Mouse (Mus musculus): ENCODE results near the gene Tia1. TPM values are rescaled to one million over a fixed set of nuclear protein-coding genes. Genes with fewer than 3 reads are reported as not detected.

Gene Tia1
- total RNA-seq, 2 experiments from 2014 or later = 38.5 to 39.9 TPM

DNA sequence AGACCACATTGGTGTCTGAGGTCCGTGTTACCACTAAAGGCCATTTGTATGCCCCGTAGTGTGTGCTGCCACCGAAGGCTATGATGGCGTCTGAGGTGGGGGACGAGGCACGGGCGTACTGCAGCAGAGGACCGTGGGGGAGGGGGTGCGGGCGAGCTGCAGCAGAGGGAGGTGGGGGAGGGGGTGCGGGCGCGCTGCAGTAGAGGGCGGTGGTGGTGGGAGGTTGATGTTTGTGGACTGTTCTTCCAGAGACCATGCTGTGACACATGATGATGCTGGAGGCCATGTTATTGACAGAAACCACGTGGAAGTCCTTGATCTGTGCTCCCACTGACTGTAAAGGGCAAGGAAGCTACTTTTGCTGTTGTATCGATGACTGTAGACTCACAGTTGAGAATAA, 20.6 kb upstream of the Tia1 start:
- intact Hi-C loops (cut with DNase I) = no loop called here

DNA sequence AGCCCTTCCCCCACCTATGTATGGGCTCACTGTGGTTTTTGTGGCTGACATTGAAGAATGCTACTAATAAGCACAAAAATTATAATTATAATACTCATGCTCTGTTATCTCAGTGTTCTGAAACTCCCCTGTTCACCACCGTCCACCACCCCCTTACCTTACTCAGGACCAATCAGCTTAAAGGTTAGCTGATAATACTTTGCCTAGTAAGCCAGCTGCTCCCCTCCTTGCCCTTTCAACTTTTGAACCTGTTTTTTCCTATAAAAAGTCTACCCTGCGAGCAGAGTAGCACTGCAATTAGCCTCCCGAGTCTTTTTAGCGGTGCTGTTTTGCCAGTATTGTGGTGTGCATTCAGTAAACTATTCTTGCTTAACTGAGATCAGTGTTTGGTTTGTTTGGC, 19.3 kb upstream of the Tia1 start:
- intact Hi-C loops (cut with DNase I) = no loop called here
- DNase-seq = no peak

More for the DNA sequence above, 20.6 kb upstream of the Tia1 start:
- no peak for DNase-seq

DNA sequence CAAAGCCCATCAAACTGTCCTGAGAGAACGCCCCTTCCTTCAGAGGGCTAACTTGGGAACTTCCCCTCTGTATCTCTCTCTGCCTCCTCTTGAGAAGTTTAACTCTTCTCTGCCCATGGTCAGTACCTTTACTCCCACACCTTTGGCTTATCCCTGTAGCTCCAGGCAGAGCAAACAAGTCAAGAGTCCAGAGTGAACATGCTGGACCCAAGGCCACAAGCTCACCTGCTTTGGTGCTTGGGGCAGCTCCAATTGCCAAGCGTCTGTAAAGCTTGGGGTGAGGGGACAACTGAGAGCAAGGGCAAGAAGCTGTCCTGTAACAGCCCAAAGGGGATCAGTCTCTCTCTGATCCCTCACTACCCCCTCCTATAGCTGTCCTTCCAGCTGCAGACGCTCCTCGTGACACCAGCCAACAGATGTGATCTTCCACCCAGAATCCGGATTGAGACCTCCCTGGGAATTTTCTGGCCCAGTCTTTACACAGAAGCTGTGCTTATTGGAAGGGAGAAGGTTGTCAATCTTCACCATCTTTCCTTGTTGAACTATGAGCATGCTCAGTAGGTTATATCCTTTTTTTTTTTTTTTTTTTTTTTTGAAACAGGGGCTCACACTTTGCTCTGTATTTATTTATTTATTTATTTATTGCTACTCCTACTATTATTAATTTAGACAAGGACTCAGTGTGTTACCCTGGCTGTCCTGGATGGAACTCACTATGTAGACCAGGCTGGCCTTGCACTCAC, 18.5 kb upstream of the Tia1 start:
- intact Hi-C loops (cut with DNase I) = no loop called here
- no peak for DNase-seq

DNA sequence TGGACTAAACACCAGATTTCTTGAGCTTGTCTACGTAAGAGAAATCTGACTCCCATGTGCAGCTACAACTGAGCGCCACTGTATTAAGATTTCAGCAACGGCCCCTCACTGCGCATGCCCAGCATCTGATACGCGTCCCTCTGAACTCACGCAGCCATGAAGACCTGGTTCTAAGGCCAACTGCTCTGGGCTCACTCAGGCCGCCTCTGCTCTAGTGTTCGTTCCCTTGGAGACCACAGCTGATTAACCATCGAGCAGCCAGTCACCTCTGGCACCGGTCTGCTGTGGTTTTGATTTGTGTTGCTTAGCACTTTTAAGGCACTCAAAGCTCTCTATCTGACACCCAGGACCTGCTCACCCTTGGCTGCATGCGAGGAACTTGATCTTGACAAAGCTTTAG, 16.7 kb upstream of the Tia1 start:
- intact Hi-C loops (cut with DNase I) = no loop called here
- DNase-seq = no peak

DNA sequence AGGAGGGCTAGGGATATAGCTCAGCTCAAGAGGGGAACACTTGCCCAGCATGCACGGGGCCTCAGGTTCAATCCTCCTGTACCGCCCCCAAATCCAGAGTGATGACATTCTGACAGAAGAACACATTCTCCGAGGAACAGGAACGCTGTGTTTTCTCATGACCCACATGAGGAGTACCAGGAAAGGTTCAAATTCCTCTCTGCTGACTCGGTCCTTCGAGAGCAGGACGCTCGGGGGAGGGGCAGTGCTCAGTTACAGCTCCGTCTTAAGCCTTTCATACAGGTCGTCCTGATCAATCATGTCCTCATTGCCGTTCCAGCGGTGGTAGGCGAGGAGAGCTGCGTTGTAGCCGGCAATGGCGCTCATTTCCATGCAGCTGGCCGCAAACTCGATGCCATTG, 15.6 kb upstream of the Tia1 start:
- intact Hi-C loops (cut with DNase I) = no loop called here
- DNase-seq = no peak

DNA sequence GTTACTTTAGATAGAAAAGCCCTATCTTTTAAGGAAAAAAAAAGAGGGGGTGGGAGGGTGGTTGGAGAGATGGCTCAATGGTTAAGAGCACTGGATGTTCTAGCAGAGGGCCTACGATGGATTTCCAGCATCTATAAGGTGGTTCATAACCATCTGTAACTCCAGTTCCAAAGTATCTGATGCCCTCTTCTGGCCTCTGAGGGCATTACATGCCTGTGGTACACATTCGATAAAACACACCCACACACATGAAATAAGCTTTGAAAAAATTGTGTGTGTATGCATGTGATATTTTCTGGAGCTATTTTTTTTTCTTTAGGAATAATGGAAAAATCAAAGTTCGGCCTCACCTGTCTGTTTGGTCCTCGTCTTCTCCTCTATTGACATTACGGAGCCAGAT, 12.7 kb upstream of the Tia1 start:
- no peak for DNase-seq
- intact Hi-C loops (cut with DNase I) = no loop called here

DNA sequence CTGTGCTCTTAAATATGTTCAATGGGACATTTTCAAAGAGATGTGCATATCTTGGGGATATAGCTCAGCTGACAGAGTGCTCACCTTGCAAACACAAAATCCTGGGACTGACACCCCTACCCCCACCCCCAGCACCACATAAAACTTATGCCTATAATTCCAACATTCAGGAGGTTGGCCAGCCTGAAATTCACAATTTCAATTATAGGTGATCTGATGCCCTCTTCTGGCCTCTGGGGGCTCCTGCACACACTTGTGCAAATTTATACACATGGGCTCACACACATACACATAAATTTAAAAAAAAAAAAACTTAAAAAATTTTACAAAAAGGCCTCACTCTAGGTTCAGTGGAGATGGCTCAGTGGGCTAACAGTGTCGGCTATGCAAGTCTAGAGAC, 10.8 kb upstream of the Tia1 start:
- DNase-seq = no peak
- intact Hi-C loops (cut with DNase I) = no loop called here

DNA sequence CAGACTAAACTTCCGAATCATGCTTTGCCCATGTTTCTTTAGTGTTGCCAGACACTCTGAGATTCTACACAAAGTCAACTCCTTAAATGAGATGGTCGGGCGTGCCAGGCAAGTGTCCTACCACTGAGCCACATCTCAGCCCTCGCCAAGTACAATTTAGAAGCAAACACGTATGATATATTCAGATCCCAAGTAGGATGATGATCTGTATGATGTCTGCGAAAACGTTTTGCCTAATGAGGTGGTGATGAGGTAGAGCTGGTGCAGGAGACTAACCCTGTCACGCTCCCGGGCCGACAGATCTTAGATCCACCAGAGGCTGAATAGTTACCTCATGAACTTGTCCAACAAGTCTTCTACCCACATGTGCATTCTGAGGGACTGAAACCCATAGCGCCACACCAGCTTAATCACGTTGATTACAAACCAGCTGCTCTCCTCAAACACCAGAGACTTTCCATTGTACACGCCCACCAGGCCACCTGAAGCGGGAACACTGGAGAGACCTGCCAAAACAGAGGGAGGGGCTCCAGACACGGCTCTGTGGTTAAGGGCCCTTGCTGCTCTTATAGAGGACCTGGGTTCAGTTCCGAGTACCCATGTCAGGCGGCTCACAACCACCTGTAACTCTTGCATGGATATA, 9.8 kb upstream of the Tia1 start:
- intact Hi-C loops (cut with DNase I) = no loop called here
- DNase-seq = no peak

DNA sequence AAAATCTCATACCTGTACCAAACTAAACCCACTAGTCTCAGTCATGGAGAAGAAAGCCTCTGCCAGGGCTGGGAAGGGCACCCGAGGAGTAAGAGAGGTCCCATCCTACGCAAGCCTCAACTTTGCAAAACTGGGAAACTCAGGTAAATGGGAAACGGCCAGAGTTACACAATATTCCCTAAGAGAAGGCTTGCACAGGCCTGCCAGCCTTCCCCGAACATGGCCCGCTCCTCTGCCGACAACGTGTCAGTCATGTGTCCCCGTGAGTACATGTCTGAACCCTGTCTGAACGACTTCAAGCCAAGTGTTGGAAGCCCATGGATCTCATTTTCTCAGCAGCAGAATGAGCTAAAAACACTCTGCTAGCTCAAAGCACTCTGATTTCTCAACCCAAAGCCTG, 9.0 kb upstream of the Tia1 start:
- no peak for DNase-seq
- intact Hi-C loops (cut with DNase I) = loop anchor here (5.0 kb wide), 1 partner anchor 253 kb away; no protein-coding TSS in a partner anchor

DNA sequence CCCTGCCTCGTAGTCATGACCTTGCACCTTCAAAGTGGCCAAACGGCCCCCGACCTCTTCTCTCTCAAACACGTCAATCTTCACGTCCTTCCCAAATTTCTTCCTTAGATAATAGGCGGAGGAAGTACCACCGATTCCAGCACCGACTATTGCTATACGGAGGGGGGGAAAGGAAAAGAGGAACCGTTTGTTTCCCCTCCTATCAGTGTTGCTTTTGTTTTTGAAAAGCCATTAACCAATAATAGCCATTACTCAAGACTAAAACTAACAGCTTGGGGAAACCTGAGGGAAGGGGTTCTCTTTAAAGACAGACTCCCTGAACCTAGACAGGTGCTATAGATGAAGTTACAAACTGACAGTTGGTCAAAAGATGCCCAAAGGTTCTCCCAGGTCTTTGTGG, 8.1 kb upstream of the Tia1 start:
- no peak for DNase-seq
- intact Hi-C loops (cut with DNase I) = loop anchor here (2.0 to 5.0 kb wide), 2 partner anchors 31 to 254 kb away; partner anchors contain the start of gene Fam136a

DNA sequence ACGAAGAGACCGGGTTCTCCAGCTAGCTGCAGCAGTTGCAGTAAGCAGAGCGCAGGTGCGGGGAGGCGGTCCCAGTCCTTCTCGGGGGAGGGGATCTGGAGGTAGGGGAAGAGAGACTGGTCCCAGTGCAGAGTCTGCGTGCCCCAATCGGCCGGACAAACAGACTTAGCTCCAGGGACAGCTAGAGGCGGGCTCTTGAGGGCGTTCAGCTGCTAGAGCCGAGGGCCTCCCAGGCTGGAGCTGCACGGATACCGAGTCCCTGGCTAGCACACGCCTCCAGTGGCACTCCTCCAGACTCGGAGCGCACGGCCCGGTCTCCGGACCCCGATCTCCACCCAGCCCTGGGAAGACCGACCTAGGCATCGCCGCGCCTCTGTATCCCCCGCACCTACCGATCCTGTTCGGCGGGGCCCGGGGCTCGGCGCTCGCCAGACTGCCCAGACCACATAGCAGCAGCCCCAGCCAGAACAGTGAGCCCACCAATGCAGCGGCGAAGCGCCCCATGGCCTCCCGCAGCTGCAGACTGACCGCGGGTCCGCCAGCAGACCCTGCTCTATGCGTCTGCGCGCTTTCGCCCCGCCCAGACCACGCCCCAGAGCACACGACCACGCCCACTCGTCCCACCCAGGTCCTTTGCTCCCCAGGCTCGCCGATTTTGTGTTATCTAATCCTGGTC, 7.3 kb upstream of the Tia1 start, which contains the start of gene Pcyox1:
Pcyox1 (minus strand) TSS at position 574 of the 676 bp plus-strand sequence.
- intact Hi-C loops (cut with DNase I) = loop anchor here (2.0 to 5.0 kb wide), 2 partner anchors 32 to 254 kb away; partner anchors contain the start of gene Fam136a
- DNase-seq = peak; percentile 90 to 91

DNA sequence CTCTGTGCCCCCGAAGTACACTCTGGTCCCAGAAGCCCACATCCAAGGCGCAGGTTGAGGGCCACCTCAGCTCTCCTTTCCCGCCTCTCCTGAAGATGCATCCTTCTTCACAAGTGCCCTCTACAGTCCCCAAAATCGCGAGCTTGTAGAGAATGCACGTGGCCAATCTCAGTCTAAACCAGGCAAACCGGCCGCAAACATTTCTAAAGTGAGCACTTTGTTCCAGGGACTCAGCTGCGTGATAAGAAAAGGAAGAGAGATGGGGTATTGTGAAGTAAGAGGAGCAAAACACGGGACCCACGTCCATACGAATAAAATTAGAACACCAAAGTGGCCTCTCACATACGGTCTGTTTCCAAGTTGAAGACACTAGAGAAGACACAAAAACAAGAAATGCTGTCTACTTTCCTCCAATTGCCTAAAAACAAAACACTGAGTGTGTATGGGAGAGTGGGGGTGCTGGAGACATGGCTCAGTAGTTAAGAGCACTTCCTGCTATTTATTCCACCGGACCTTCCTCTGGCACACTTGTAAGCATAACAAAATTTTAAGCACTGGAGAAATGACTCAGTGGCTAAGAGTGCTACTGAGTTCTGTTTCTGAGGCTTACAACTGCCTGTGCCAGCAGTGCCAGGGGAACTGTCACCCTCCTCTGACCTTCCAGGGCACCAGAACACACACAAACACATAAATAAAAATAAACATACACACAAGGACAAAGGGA, 6.6 kb upstream of the Tia1 start:
- intact Hi-C loops (cut with DNase I) = loop anchor here (2.0 to 5.0 kb wide), 2 partner anchors 33 to 255 kb away; partner anchors contain the start of gene Fam136a
- no peak for DNase-seq

DNA sequence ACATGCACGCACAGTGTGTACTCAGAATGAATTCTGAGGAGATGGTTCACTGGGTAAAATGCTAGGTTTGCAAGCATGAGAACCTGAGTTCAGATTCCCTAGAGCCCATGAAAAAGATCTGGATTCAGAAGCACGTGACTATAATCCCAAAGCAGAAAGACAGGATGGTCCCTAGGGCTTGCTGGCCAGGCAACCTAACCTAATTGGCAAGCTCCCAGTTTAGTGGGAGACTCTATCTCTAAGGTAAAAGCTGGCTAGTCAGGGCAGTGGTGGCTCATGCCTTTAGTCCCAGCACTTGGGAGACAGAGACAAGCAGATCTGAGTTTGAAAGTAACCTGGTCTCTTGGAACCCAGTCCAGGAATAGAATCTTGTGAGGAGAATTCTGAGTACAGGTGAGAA, 5.0 kb upstream of the Tia1 start:
- intact Hi-C loops (cut with DNase I) = loop anchor here (5.0 kb wide), 1 partner anchor 257 kb away; no protein-coding TSS in a partner anchor
- DNase-seq = no peak

DNA sequence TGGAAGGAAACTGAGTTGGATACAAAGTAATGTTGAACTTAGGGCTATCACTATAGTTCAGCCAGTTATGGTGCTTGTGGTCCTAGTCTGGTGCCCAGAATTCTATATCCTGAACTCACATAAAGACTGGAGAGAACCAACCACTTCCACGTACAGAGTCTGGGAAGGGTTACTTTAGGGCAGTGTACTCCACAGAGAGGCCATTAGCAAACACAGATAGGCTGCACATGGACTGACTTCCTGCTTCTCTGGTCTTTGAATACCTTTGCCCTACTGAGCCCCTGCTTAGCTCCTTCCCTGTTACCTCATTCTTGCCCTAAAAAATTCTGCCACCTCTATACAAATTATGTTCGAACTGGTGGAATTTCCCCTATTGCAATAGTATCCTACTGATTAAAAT, 4.0 kb upstream of the Tia1 start:
- no peak for DNase-seq
- intact Hi-C loops (cut with DNase I) = loop anchor here (5.0 kb wide), 2 partner anchors 258 to 273 kb away; no protein-coding TSS in a partner anchor

DNA sequence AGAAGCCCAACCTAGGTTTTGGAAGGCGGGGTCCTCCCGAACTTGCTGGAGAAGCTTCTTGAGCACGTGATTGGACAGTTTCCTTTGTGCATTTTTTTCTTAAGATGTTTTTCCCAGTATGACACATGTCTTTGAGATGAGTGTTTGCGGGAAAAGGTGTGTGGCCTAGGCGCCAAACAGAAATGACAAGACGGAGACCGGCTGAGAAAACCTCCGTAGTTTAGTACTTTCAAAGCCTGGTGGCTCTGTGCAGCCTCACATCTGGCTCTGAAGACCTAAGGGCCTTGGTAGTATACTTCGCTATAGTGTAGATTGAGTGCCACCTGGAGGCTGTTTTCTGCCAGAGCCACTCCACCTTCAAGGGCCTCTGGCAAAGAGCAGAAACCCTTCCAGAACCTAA, 3.0 kb upstream of the Tia1 start:
- peak; percentile 65 to 79 for DNase-seq
- intact Hi-C loops (cut with DNase I) = loop anchor here (5.0 kb wide), 1 partner anchor 274 kb away; no protein-coding TSS in a partner anchor

DNA sequence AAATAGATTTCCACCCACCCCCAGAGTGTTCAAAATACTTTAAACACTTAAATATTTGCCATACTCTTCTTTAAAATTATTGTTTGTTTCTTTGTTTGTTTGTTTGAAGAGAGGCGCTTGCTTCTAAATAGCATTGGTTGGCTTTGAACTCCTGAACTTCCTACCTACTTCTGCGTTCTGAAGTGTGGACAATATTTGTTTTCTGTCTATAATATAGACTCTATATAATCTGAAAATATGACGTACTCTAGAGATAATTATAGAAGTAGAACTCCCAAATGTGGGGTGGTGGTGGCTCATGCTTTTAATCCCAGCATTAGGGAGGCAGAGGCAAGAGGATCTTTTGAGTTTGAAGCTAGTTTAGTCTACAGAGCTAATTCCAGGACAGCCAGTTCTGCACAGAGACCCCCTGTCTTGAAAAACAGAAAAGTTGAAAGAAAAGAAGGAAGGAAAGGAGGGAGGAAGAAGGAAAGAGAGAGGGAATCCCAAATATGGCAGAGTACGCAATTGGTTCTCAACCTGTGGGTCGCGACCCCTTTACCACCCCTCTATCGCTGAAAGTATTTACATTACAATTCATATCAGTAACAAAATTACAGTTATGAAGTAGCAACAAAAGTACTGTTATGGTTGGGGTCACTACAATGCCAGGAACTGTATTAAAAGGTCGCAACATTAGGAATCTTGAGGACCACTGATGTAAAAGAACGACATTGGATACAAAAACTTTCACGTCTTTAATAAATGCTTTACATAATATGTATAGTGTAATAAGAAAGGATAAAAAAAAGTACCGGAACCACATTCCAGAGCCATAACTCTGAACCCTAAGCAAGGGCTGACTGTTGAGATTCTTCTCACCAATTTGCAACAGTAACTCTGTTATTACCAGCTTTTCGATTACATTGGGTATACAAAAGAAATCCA, 1.1 kb upstream of the Tia1 start:
- DNase-seq = no peak
- intact Hi-C loops (cut with DNase I) = loop anchor here (5.0 kb wide), 1 partner anchor 276 kb away; no protein-coding TSS in a partner anchor

DNA sequence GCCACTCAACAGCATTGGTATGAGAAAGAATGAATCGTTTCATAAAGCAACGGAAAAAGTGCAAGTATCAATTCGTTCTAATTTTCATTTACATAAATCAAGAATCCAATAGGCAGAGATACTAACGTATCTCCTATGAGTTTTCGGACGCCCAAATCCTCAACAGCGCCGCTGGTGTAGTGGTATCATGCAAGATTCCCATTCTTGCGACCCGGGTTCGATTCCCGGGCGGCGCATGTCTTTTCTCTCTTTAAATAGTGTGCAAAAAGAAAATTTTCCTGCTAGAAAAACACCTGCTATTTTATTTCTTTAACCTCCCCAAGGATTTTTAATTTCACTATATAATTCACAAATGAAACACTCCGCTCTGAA, 305 bp upstream of the Tia1 start:
- intact Hi-C loops (cut with DNase I) = loop anchor here (5.0 kb wide), 1 partner anchor 276 kb away; no protein-coding TSS in a partner anchor
- peak; percentile 83 to 89 for DNase-seq

DNA sequence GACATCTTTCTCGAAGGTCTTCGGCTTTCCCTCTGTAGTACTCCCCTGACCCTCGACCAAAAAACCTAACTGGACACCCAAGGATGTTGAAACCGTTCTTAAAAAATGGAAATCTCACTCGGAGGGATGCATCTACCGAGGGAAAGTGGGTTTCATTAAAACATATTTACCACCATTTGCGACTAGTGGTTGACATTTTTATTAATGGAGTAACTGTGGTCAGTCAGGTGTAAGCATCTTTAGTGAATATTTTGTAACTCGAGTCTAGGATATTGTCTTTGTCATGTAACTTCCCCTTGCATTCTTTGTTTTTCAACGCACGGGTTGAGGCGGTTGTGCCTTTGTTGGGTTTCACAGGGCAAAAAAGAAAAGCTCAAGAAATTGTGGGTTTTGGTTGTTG, 977 bp downstream of the Tia1 start:
- intact Hi-C loops (cut with DNase I) = loop anchor here (1.0 to 5.0 kb wide), 2 partner anchors 32 to 278 kb away; no protein-coding TSS in a partner anchor
- no peak for DNase-seq

DNA sequence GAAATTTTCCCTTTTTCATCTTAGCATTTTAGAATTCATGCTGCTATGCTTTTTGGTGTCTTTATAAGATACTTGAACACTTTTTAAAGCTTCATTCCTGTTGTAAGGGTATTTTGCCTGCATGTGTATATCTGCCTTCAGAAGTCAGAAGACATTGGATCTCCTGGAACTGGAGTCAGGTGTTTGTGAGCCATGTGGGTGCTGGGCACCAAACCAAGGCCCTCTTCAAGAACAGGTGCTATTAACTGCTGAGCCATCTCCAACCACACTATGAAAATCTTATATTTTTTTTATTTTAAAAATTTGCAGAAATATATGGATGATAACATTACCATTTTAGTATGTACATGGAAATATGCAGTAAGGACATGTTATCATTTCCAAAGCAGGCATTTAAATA, 2.3 kb downstream of the Tia1 start:
- intact Hi-C loops (cut with DNase I) = no loop called here
- DNase-seq = no peak
